Mouse (Mus musculus) hematopoietic stem cell, adult 5-6 weeks (primary cell): ENCODE data around the gene Kcnma1. TPM values are rescaled to one million over a fixed set of nuclear protein-coding genes. Genes with fewer than 3 reads are reported as not detected.
A peak's percentile ranks its signal among the peaks of the same experiment; 100 is the strongest.

Experiments
- ATAC-seq, 2 experiments: fragments of 125-278 bp in 1 of 2; replicated peaks in 1 of 2; 2 replicates each; pipeline ENCODE4 v1.8.0; 2016 to 2017; ENCODE audit warnings: inconsistent platforms in 2 of 2, mild to moderate bottlenecking in 2 of 2, moderate number of reproducible peaks in 2 of 2, low read depth in 1 of 2, moderate TSS enrichment in 1 of 2; ENCODE audit not compliant: low FRiP score in 2 of 2, poor library complexity in 2 of 2, severe bottlenecking in 2 of 2, insufficient read depth in 1 of 2, low TSS enrichment in 1 of 2
- total RNA-seq: library from RNA; stranded (forward); fragments of 172-1452, 232-1000 nt; gene quantifications from 2 replicates; pipeline ENCODE4 v1.2.3, GENCODE M21; 2017

The Kcnma1 gene
- total RNA-seq, result not detected in 2 replicates

- ATAC-seq, result no peak
Measured at GRCm38 (mm10) chr14:24014391-24014790, at the start of gene Kcnma1. TSS of gene Kcnma1 (minus strand) at chr14:24014491.

GRCm38 (mm10) chr14:24059747-24060146 is 45.5 kb upstream of the Kcnma1 start:
- no peak for ATAC-seq

- no peak for ATAC-seq
Measured at GRCm38 (mm10) chr14:24059287-24059686, 45.0 kb upstream of the Kcnma1 start.

- ATAC-seq, result no peak
Measured at GRCm38 (mm10) chr14:24051821-24052220, 37.5 kb upstream of the Kcnma1 start.

- ATAC-seq, result no peak
Measured at GRCm38 (mm10) chr14:24036609-24037008, 22.3 kb upstream of the Kcnma1 start.

- no peak for ATAC-seq
Measured at GRCm38 (mm10) chr14:24036208-24036535, 21.9 kb upstream of the Kcnma1 start.

- ATAC-seq, result no peak
Measured at GRCm38 (mm10) chr14:24035486-24036207, 21.4 kb upstream of the Kcnma1 start.

GRCm38 (mm10) chr14:24032876-24033389 is 18.6 kb upstream of the Kcnma1 start:
- ATAC-seq, result no peak

- no peak for ATAC-seq
Measured at GRCm38 (mm10) chr14:24032201-24032600, 17.9 kb upstream of the Kcnma1 start.

- ATAC-seq, result no peak
Measured at GRCm38 (mm10) chr14:24020718-24021117, 6.4 kb upstream of the Kcnma1 start.

- ATAC-seq, result no peak
Measured at GRCm38 (mm10) chr14:24009978-24010377, 4.3 kb downstream of the Kcnma1 start.

GRCm38 (mm10) chr14:24008252-24008651 is 6.0 kb downstream of the Kcnma1 start:
- peak; percentile 32 to 56; a peak in 3 of 4 replicates for ATAC-seq

GRCm38 (mm10) chr14:24006276-24006675 is 8.0 kb downstream of the Kcnma1 start:
- ATAC-seq, result no peak

- ATAC-seq, result 0 out of 4 replicates have a peak, but pooled peaks of 1 of the 2 experiments have one; percentile 12
Measured at GRCm38 (mm10) chr14:24004471-24005271, 9.6 kb downstream of the Kcnma1 start.

GRCm38 (mm10) chr14:24003450-24004381 is 10.6 kb downstream of the Kcnma1 start:
- no peak for ATAC-seq

- no peak for ATAC-seq
Measured at GRCm38 (mm10) chr14:24002647-24003046, 11.6 kb downstream of the Kcnma1 start.

GRCm38 (mm10) chr14:23997912-23998311 is 16.4 kb downstream of the Kcnma1 start:
- ATAC-seq, result no peak
